Mouse (Mus musculus): ENCODE results near the gene Negr1.

Gene Negr1

DNA sequence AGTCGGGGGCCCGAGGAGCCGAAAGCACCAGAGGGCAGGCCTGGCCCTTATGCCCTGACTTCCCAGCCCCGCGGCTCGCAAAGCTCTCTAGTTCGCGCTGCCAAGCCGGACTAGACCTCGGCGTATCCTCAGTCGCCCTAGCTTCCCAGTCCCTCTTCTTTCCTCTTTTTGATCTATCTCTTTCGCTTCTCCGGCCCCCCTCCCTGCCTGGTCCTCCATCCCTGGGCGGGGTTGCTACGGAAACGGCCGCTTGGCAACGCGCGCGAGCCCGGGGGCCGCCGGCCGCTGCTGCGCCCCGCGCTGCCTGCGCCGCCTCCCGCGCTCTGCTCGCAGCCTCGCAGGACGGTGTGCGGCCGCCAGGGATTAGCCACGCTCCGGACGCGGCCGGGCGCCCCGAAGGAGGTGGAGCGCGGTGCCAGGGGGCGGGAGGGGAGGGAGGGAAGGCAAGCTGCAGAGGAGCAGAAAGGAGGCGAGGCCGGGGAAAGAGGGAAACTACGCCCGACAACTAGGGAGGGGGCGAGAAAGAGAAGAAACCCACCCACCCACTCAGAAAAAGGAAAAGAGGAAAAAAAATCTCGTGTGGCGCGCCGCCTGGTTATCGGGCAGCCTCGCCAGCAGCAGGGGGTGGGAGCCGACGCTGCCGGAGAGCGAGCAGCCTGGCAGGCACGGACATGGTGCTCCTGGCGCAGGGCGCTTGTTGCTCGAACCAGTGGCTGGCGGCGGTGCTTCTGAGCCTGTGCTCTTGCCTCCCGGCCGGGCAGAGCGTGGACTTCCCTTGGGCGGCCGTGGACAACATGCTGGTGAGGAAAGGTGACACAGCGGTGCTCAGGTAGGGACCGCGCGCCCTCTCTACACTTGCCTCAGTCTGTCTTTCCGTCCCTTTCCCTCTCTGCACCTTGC lies at the start of gene Negr1:
Gene Negr1 (plus strand): TSS at position 271 of the 900 bp plus-strand sequence.
- Histone ChIP-seq H3K27me3 (ENCODE audit: insufficient read depth, low read length) (peaks cover 52% of the 10 kb centered on the region), H3K9me3 (ENCODE audit: low read length) (no peaks in the 10 kb centered on the region), H3K4me1 (replicated peaks; ENCODE audit: low read depth, low read length) (peaks cover 13% of the 10 kb centered on the region), H3K4me3 (replicated peaks; ENCODE audit: low read length) (peak within 1 kb of the TSS; percentile 83), H3K36me3 (ENCODE audit: insufficient read depth, low read length) (no peaks in the 10 kb centered on the region)
- TF ChIP-seq POU5F1 (IDR thresholded peaks at IDR 0.05; ENCODE audit: borderline replicate concordance, low read length) (no peak), CTCF (conservative IDR thresholded peaks at IDR 0.05; ENCODE audit: low read length) (no peak)

DNA sequence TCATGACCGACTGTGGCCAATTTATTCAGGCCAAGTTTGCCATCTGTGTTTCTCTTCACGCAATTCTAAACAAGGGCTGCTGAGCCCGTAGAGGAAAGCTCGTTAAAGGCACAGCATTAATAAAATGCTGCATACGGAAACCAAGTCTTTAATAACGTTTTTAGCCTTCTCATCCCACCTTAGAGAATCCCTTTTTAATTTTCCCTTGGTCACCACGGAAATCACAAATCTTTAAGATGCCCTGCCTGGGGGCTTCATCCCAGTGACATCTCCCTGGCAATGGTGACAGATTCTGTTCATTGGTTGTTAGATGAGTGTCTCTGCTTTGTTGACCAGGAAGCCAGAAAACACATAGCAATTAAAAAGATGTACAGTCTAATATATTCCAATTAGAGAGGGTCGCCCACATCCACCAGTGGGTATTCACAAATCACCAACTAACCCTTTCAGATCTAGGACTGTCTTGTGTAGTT lies 35.1 kb upstream of the Negr1 start:
- no peaks in the 10 kb centered on the region for H3K9me3 ChIP-seq (ENCODE audit: low read length)
- no peak overlapping the region for H3K4me3 ChIP-seq (replicated peaks; ENCODE audit: low read length)
- TF ChIP-seq NANOG (IDR thresholded peaks at IDR 0.05; ENCODE audit: borderline replicate concordance, low read length) = no peak
- TF ChIP-seq CTCF (conservative IDR thresholded peaks at IDR 0.05; ENCODE audit: low read length) = no peak
- no peak for TF ChIP-seq POU5F1 (IDR thresholded peaks at IDR 0.05; ENCODE audit: borderline replicate concordance, low read length)
- H3K4me1 ChIP-seq (replicated peaks; ENCODE audit: low read depth, low read length) = no peaks in the 10 kb centered on the region
- H3K36me3 ChIP-seq (ENCODE audit: insufficient read depth, low read length) = no peaks in the 10 kb centered on the region
- H3K27me3 ChIP-seq (ENCODE audit: insufficient read depth, low read length) = no peaks in the 10 kb centered on the region

DNA sequence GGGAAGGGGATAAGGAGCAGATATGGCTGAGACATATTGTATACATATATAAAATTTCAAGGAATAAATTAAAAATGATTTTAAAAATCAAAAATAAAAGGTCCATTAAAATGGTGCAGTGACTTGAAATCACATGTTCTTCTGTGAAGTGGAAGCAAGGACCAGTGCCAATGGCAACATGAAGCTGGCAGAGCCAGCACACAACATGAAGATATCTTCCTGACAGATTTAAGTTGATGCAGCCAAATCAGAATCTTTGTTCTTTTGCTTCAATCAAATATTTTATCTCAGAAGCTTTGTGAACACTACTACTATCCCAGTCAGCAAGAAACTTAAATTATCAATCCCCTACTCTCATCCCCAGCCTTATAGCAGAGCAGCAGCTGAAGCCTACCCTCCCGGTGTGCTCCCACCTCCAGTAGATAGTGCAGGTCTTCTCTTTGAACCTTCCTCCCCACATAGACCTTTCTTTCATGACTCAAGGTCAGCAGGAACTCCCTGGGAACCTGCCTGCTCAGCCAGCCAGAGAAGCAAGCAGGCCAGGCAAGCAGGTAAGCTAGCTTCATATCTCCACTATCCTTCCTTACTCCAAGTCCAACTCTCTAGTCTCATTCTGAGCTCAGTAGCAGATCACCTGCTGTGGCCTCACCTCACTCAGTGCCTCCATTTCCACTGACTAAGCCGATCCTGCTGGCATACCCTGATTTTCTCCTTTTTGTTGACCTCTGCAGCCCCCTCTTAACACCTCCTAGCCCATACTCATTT lies 34.2 kb upstream of the Negr1 start:
- H3K9me3 ChIP-seq (ENCODE audit: low read length) = no peaks in the 10 kb centered on the region
- H3K4me3 ChIP-seq (replicated peaks; ENCODE audit: low read length) = no peak overlapping the region
- TF ChIP-seq POU5F1 (IDR thresholded peaks at IDR 0.05; ENCODE audit: borderline replicate concordance, low read length) (no peak), NANOG (IDR thresholded peaks at IDR 0.05; ENCODE audit: borderline replicate concordance, low read length) (no peak), CTCF (conservative IDR thresholded peaks at IDR 0.05; ENCODE audit: low read length) (no peak)
- no peaks in the 10 kb centered on the region for H3K36me3 ChIP-seq (ENCODE audit: insufficient read depth, low read length)
- no peaks in the 10 kb centered on the region for H3K4me1 ChIP-seq (replicated peaks; ENCODE audit: low read depth, low read length)
- H3K27me3 ChIP-seq (ENCODE audit: insufficient read depth, low read length) = no peaks in the 10 kb centered on the region

- H3K4me3 ChIP-seq (replicated peaks; ENCODE audit: low read length) = no peak overlapping the region
- H3K4me1 ChIP-seq (replicated peaks; ENCODE audit: low read depth, low read length) = peaks cover 13% of the 10 kb centered on the region
- H3K36me3 ChIP-seq (ENCODE audit: insufficient read depth, low read length) = no peaks in the 10 kb centered on the region
- H3K27me3 ChIP-seq (ENCODE audit: insufficient read depth, low read length) = peaks cover 47% of the 10 kb centered on the region
- no peak for TF ChIP-seq POU5F1 (IDR thresholded peaks at IDR 0.05; ENCODE audit: borderline replicate concordance, low read length)
- TF ChIP-seq CTCF (conservative IDR thresholded peaks at IDR 0.05; ENCODE audit: low read length) = no peak
- TF ChIP-seq NANOG (IDR thresholded peaks at IDR 0.05; ENCODE audit: borderline replicate concordance, low read length) = no peak
- H3K9me3 ChIP-seq (ENCODE audit: low read length) = no peaks in the 10 kb centered on the region
Observed at GRCm38 (mm10) chr3:156559441-156559825, 2.2 kb upstream of the Negr1 start.

GRCm38 (mm10) chr3:156559826-156560471 lies 1.6 kb upstream of the Negr1 start:
- Histone ChIP-seq H3K4me1 (replicated peaks; ENCODE audit: low read depth, low read length) (peaks cover 13% of the 10 kb centered on the region), H3K9me3 (ENCODE audit: low read length) (no peaks in the 10 kb centered on the region), H3K27me3 (ENCODE audit: insufficient read depth, low read length) (peaks cover 50% of the 10 kb centered on the region), H3K4me3 (replicated peaks; ENCODE audit: low read length) (peak overlapping the region; percentile 83), H3K36me3 (ENCODE audit: insufficient read depth, low read length) (no peaks in the 10 kb centered on the region)
- no peak for TF ChIP-seq POU5F1 (IDR thresholded peaks at IDR 0.05; ENCODE audit: borderline replicate concordance, low read length)
- TF ChIP-seq CTCF (conservative IDR thresholded peaks at IDR 0.05; ENCODE audit: low read length) = no peak
- no peak for TF ChIP-seq NANOG (IDR thresholded peaks at IDR 0.05; ENCODE audit: borderline replicate concordance, low read length)

- no peaks in the 10 kb centered on the region for H3K36me3 ChIP-seq (ENCODE audit: insufficient read depth, low read length)
- peak overlapping the region; percentile 83 for H3K4me3 ChIP-seq (replicated peaks; ENCODE audit: low read length)
- H3K9me3 ChIP-seq (ENCODE audit: low read length) = no peaks in the 10 kb centered on the region
- peaks cover 13% of the 10 kb centered on the region for H3K4me1 ChIP-seq (replicated peaks; ENCODE audit: low read depth, low read length)
- peaks cover 52% of the 10 kb centered on the region for H3K27me3 ChIP-seq (ENCODE audit: insufficient read depth, low read length)
- TF ChIP-seq POU5F1 (IDR thresholded peaks at IDR 0.05; ENCODE audit: borderline replicate concordance, low read length) = no peak
- TF ChIP-seq NANOG (IDR thresholded peaks at IDR 0.05; ENCODE audit: borderline replicate concordance, low read length) = no peak
- no peak for TF ChIP-seq CTCF (conservative IDR thresholded peaks at IDR 0.05; ENCODE audit: low read length)
Observed at GRCm38 (mm10) chr3:156560766-156561165, 828 bp upstream of the Negr1 start.

DNA sequence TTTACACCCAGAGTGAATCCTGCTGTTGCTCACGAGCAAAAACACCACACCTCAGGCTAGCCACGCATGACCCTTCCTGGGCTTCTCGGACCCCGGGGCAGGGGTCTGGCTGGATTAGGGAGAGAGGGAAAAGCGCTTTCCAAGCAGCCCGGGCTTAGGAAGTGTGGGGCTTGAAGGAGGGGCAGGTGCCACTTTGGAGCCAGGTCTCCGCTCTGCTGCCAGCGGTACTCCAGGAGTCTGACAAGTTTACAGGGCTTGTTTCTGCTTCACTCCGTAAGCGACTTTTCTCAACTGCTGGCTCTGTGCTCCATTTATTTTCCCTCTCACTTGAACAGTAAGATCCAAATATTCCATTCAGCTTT lies 811 bp downstream of the Negr1 start:
- Histone ChIP-seq H3K27me3 (ENCODE audit: insufficient read depth, low read length) (peaks cover 52% of the 10 kb centered on the region), H3K4me1 (replicated peaks; ENCODE audit: low read depth, low read length) (peaks cover 13% of the 10 kb centered on the region), H3K4me3 (replicated peaks; ENCODE audit: low read length) (peak overlapping the region; percentile 83), H3K36me3 (ENCODE audit: insufficient read depth, low read length) (no peaks in the 10 kb centered on the region), H3K9me3 (ENCODE audit: low read length) (no peaks in the 10 kb centered on the region)
- TF ChIP-seq CTCF (conservative IDR thresholded peaks at IDR 0.05; ENCODE audit: low read length) = no peak
- no peak for TF ChIP-seq POU5F1 (IDR thresholded peaks at IDR 0.05; ENCODE audit: borderline replicate concordance, low read length)
- TF ChIP-seq NANOG (IDR thresholded peaks at IDR 0.05; ENCODE audit: borderline replicate concordance, low read length) = no peak

GRCm38 (mm10) chr3:156562796-156563195 lies 1.2 kb downstream of the Negr1 start:
- Histone ChIP-seq H3K4me1 (replicated peaks; ENCODE audit: low read depth, low read length) (peaks cover 13% of the 10 kb centered on the region), H3K9me3 (ENCODE audit: low read length) (no peaks in the 10 kb centered on the region), H3K27me3 (ENCODE audit: insufficient read depth, low read length) (peaks cover 49% of the 10 kb centered on the region), H3K4me3 (replicated peaks; ENCODE audit: low read length) (peak overlapping the region; percentile 83), H3K36me3 (ENCODE audit: insufficient read depth, low read length) (no peaks in the 10 kb centered on the region)
- TF ChIP-seq CTCF (conservative IDR thresholded peaks at IDR 0.05; ENCODE audit: low read length) (no peak), POU5F1 (IDR thresholded peaks at IDR 0.05; ENCODE audit: borderline replicate concordance, low read length) (no peak), NANOG (IDR thresholded peaks at IDR 0.05; ENCODE audit: borderline replicate concordance, low read length) (no peak)
